Mouse (Mus musculus) natural killer cell, adult 2 months (primary cell): ENCODE results near the gene Ttll5.

Experiments used
- DNase-seq, 2 experiments: peaks; one replicate each; pipeline ENCODE4 v3.0.0; 2022; ENCODE audit warnings: low spot score in 2 of 2

Gene Ttll5

DNA sequence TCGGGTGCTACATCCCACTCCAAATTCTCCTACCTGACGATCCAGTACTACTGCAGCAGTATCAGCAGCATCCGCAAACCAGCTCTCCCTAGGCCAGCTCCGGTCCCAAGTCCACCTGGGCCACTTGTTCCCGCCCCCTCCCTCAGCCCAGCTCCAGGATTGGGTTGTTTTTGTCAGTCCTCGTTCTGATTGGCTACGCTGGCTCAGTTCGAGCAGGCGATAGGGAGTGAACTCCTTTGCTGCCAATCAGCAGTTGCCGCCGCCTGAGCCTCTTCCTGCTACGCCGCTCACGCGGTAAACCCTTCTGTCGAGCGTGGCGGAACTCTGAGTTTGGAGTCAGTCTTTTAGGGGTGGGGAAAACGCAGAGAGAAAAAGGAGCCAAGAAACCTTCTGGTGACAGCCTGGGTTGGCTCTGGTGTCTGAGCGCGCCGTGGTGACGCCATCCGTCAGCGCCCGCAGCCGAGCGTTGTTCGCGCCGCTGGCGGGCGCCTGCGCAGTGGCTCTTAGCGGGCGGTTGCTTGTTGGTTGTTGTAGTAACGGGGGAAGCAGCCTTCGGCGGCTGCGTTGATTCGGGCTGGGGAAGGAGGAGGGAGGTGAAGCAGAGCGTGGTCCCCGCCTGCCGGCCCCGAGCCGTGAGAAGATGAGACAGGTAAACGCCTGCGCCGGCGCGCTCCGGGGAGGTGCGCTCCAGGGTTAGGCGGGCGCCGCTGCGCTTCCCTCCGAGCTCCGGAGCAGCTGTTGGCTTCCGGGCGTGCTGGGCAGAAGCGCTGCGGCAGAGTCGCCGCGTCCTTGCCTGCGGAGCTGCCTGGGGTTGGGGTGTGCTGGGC lies at the start of gene Ttll5, which contains the start of gene Erg28:
TSS of gene Ttll5 (plus strand) at position 222 of the 827 bp plus-strand sequence.
TSS of gene Erg28 (minus strand) at position 113 of the 827 bp plus-strand sequence.
- peak; percentile 93 to 94 for DNase-seq

DNA sequence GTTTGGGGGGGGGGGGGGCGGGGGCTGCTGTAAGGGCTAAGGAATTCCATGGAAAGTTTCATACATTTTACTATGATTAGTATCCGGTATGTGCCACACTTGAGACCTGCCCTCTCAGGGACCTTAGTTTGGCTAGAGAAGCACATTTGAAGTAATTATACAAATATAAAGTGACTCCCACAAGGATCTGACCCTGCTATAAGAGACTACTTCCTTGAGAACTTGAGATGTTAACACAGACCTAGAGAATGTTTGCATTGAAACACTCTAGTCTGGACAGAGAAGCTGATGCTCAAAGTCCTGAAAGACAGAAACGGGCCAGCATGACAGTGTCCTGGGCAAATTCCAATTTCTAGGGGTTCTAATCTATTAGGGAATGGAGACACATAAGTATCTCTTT lies 45.5 kb upstream of the Ttll5 start:
- DNase-seq, result no peak

DNA sequence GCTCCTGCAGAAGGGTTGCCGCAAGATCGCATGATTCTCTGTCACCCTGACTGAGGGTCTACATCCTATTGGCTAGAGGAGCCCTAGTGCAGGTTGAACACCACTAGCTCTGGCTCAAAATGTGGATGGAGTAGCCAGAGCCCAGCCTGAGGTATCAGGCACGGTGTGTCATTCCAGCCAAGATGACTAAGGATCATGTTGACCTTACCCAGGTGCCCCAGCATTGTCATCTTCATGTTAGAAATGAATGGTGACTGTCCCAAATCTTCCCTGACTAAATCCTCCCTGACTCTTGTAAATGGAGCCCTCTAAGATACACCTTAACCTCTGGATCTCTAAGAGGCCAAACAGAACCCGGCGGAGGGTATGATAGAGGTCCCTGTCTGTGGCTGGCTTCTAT lies 44.8 kb upstream of the Ttll5 start:
- DNase-seq, result no peak

DNA sequence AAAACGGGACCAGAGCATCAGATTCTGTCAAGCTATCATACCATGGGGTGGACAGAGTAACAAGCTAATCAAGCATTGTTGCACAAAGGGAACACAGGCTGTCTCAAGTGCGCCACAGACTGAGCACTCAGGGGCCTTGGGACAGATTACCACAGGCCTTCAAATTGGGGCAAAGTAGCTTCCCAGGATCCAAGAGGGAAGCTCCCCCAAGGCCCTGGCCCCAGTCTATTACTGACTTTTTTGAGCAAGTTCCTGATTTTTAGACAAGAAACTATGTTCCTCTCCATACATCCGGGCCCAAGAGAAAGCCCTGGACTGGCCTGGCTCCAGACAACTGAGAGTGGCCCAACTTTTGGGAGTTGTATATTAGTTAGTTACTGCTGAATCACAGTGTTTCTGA lies 42.9 kb upstream of the Ttll5 start:
- DNase-seq, result no peak

DNA sequence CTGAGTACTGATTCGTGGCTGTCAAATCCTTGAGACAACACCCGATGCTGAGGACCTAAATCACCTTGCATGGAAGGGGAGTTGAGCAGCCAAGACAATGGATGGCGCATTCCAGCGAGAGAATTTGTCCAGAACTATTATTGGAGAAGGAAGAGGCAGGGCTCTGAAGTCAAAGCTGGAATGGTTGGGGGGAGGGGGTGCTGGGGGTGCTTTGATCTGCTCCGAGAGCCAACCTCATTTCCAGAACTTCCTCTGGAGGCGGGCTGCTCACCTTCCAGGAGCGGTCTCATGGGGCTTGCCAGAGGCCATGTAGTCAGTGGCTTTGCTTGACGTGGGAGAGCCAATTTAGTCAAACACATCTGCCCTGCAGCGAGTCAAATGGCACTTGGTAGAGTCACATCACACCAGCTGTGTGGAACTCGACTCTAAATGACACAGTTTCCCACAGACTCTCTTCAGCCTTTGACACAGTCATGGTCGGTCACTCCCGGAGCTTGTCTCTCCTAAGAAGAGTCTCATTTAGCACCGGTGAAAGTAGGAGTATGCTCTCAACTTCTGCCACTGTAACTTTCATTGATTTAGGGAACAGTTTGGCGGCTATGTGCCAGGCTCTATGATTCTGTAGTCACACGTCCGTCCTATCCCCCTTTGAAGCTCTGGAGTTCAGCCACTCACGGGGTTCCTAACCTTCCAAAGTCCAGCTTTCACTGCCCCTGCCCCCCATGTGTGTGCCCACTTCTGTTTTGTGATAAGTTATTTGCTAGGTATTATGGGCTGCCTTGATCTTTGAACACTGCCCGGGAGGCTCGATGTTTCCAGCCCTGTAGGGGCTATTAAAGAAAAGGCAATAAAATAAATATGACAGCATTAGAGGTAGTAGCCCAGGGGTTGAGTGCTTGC lies 39.3 kb upstream of the Ttll5 start:
- no peak for DNase-seq

DNA sequence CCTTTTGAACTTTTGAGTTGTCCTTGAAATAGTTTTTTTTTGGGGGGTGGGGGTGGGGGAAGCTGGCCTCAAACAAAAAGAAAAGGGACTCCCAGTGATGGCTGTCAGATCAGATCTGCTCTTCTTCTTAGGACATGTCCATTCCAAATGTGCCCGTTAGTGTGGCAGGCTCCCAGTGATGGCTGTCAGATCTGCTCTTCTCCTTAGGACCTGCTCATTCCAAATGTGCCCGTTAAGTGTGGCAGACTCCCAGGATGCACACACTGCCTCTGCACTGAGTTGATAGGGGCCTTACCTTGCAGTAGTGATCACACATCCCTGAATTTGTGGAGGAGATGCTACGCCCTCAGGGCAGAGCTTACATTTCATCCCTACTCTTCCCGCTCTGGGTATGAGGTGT lies 32.3 kb upstream of the Ttll5 start:
- no peak for DNase-seq

DNA sequence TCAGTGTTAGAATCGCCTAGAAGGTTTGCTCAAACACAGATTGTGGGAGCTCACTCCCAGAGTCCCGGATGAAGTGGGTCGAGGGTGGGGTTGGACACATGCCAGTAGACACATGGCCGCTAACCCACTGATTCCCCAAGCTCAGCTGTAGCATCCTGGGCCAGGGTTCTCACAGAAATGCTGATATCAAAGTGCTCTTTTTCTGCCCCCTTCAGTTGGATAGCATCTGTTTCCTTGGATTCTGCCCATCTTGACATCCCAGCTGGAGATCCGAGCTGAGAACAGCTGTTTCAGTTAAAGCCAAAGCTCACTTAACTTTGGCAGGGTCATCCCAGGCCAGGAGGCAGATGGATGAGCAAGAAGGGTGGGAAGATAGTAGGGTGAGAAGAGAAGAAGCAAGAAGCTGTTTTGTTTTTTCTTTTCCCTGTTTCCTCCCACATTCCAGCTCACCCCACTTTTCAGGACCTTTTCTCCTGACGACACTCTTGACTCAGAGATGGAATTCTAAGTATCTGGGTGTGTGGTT lies 31.6 kb upstream of the Ttll5 start:
- no peak for DNase-seq

DNA sequence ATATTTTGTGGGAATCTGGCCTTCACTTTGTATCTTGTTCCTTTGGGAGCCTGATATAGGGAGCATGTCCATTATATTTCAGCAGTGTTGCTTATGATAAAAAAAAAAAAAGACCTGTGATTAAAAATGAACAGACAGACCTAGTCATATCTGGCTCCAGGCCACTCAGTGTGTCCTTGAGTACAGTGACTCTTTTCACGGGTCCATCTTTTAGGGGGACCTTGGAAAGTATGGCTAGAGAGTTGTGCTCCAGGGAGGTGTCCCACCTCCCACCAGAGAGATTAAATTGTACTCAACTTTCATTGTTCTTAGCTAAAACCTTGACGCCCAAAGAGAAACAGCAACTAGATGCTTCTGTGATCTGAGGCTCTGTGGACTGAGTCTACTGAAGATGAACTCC lies 30.4 kb upstream of the Ttll5 start:
- DNase-seq, result no peak

DNA sequence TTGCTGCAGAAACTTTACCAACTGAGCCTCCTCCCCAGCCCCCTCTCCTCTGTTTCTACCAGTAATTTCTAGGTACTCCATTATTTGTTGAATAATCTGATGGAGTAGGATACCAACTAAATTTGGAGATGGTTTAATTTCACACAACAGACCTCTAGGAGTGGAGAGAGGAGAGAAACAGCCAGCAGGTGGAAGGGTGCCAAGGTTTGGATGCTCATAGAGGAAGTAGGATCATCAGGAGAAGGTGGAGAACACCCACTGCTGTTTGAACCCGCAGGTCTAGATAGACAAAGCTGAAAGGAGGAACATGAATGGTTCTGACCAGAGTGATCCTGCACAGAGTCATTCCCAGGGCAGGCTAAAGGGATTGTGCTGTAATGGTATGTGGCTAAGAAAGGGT lies 28.9 kb upstream of the Ttll5 start:
- DNase-seq, result no peak

DNA sequence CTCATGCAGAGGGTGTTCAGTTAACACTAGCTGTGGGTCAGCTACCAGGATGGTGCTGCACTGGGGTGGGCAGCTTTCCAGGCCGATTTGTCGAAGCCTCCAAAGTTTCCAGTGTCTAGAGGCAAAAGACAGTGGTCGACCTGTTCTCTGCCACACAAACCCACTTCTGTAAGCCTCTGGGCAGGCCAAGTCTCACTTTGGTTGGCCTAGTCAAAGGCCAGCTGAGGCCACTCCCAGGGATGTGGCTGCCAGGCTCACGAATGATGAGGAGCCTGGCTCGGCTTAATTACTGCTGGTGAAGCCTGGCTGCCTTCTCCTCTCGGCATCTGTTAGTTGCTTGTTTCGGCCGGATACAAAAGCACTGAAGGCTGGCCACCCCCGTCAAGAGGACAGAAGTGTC lies 24.4 kb upstream of the Ttll5 start:
- no peak for DNase-seq

DNA sequence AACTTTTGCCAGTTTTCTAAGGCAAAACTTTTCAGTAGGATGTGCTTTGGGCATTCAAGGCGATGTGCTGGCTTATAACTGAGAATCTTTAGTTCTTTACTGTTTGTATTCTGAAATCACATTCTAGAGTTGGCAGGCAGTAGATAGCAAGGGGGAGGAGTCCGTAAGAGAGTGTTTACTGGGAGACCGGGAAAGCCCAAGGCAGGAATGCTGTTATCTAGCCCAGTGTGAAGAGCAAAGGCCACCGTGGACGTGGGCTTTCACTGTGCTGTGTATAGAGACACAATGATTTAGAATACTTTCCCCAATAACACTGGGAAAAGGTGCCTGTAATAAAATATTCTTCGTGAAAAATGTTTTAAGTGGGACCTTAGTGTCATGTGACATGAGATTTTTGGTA lies 14.7 kb upstream of the Ttll5 start:
- no peak for DNase-seq

DNA sequence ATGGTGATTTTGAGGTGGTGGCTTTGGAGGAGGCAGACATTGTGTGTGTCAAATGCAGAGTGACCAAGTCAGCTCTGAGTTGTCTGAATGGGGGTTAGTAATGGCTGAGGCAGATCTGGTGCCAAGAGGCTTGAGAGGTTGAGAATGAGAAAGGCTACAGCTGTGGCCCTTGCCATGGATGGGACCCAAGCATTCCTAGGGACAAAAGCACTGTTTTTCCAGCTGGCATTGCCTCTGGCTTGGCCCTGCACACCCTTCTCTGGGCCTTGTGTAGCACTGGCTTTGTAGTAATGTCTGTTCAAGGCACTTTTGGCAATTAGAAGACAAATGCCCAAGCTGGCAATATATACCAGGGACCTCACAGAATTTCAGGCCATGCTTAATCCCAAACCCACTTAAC lies 13.5 kb upstream of the Ttll5 start:
- no peak for DNase-seq

DNA sequence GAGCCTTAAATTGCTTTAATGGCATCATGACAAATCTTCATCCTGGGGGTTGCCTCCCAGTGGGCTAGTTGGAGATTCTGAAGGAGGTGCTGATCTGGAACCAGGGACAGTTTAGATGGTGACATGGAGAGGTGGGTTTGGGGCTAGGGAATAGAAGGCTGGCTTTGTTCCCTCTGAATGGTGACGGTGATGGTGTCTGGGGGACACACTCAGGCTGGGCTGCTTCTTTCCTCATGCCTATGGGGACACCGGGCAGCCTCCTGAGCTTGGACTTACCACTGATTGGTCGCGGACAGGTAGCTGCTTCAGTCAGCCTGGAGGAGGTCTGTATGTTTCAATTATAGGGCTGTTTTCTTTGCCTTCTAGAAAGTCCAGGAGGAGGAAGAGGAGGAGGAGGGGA lies 12.8 kb upstream of the Ttll5 start:
- DNase-seq, result no peak

DNA sequence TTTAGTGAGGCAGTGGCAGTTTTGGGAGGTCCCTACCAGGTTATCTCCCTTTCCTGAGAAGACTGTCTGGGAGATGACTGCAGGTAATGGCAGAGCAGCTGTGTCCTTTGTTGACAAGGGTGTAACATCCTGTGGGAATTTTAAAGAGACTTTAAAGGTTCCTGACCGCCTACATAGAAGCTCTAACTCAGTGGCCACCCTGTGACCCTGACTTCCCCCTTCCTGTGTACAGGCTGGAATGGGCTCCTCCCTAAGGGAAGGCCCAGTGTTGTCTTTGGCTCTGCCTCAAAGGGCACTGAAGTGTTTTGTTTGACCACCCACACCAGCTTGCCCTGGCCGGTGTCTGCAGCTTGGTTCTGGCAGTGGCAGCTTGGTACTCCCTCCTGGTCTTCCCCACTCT lies 10.9 kb upstream of the Ttll5 start:
- DNase-seq, result no peak

DNA sequence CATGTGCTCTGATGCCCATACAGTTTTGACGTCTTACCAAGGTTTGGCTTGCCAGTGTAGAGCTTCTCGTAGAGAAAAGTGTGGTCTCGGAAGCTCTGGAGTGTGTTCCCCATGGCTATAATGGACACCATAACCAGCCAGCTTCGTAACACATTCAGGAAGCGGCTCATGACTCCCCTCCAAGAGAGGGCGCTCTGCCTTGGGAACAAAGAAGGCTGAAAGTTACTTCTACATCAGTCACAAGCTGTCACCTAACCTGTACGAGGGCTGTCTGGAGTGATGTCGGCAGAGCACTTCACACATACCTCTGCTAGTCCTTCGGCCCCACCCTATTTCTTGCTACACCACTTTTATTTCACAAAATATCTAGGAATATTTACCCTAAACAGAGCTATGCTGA lies 2.4 kb upstream of the Ttll5 start:
- no peak for DNase-seq

DNA sequence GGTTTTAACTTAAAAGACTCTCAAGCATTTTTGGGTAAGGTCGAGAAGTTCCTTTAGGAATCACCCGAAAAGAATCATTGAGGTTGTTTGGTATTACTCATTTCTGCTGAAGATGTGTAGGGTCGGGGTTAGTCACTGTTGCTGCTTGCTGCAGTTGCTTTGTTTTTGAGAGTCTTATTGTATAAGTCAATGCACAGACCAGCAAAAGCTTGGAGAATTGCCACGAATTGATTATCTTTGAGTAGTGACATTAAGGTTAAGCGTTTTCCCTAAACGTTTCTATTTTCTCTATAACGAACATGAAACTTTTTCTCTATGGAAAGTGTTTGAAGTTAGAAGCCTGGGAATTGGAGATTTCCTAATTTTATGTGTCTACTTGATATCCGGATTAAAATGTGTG lies 902 bp downstream of the Ttll5 start:
- DNase-seq, result no peak

DNA sequence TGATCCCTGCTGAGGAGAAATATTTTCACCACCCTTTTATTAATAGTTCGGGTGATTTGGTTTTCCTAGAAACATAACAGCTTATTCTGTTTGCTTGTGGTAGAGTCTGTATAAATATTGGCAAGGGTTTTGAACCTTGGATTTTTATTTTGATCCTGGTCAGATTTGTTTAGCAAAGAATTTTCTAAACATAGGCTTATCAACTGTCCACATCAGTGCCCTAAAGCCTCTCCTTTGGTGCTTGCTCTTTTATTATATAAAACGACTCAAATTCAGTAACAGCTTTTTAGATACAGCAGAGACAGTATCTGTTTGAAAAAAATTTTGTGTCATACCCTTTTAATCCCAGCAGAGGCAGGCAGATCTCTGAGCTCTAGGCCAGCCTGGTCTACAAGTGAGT lies 1.4 kb downstream of the Ttll5 start:
- DNase-seq, result no peak

DNA sequence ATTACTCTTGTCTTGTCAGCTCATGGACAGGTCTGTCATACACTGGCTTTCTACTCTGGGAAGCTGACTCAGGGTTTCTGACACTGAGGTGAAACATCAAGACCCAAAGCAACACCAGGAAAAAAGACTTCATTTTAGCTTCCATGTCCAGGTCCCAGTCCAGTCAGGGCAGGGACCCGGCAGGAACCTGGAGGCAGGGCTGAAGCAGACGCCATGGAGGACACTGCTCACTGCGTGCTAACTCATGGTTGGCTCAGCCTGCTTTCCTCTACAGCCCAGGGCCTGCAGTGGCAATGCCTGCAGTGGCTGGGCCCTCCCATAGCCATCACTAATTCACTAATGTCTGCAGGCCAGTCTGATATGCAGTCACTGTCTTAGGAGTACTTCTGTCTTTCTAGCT lies 4.4 kb downstream of the Ttll5 start:
- no peak for DNase-seq

DNA sequence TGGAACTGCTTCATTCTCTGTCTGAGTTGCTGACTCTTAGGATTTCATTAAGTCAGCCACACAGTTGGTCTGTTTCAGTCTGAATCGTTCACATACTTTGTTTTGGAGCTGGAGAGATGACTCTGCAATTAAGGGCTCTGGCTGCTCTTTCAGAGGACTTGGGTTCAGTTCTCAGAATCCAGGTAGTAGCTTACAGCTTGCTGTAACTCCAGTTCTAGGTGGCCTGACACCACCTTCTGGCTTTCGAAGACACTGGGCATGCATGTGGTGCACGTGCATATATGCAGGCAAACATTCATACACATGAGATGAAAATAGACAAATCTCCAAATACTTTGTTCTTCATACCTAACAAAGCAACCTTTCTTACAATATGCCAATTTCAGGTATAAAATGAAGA lies 5.4 kb downstream of the Ttll5 start:
- no peak for DNase-seq

DNA sequence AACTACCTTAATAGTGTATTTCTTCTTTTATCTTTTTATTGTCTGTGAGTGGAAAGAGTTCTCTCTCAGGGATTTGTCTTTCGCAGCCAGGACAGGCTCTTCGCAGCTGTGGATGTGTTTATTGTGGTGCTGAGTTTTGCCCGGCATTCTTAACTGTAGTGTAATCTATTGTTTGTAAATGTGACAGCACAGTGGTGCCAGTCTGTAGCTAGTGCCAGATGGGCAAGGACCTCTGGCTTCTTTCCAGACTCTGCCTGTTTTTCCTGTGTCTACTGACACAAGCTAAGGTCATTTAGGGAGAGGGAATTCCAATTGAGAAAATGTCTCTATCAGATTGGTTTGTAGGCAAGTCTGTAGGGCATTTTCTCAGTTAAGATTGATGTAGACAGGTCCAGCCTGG lies 6.2 kb downstream of the Ttll5 start:
- DNase-seq, result no peak

DNA sequence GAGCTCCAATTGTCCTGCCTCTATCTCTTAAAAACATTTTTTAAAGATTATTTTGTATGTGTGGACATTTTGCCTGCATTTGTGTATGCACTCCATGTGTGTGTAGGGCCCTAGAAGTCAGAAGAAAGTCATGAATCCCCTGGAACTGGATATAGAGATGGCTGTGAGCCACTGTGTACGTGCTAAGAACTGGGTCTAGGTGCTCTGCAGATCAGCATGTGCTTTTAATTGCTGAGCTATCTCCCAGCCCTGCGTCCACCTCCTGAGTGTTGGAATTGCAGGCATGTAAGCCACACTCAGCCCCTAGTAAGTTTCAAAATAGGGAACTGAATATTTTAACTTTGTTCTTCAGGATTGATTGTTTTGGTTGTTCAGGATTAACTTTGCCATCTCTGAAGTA lies 10.1 kb downstream of the Ttll5 start:
- no peak for DNase-seq

DNA sequence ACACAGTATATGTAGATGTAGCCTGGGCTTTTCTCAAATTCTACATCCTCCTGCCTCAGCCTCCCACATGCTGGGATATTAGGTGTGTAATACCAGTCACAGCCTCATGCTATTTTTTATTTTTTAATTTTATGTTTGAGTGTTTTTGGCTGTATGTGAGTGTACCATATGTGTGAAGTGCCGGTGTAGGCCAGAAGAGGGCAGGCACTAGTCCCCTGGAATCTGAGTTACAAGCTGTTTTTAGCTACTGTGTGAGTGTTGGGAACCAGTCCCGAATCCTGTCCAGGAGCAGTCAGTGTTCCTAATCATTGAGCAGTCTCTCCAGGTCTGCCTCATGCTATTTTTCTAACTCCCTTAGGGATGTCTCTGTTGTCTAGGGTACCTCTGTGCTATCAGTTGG lies 13.3 kb downstream of the Ttll5 start:
- DNase-seq, result no peak
